Mouse (Mus musculus) hindbrain, postnatal 0 days (tissue): ENCODE results near the gene Cep135. TPM values are rescaled to one million over a fixed set of nuclear protein-coding genes. Genes with fewer than 3 reads are reported as not detected.

Experiments used
- ATAC-seq: fragments of 200-750 bp; cut with Nextera tagmentation; 2 replicates; pipeline ENCODE4 v1.8.0; 2017; ENCODE audit warnings: mild to moderate bottlenecking, moderate TSS enrichment, moderate library complexity
- DNase-seq: peaks from one replicate; pipeline ENCODE4 v3.0.0-alpha.2; 2015; ENCODE audit warnings: low spot score
- H3K27ac ChIP-seq: fragments of 300-500 bp; sonication (generic); 2 replicates; pipeline ENCODE4 v1.5.1; 2014; ENCODE audit warnings: mild to moderate bottlenecking
- H3K27me3 ChIP-seq: fragments of 300-500 bp; sonication (generic); 2 replicates; pipeline ENCODE4 v1.6.1; 2014; ENCODE audit warnings: low read length, mixed read lengths; ENCODE audit not compliant: insufficient read depth
- H3K36me3 ChIP-seq: fragments of 300-500 bp; sonication (generic); 2 replicates; pipeline ENCODE4 v1.6.1; 2014; ENCODE audit warnings: low read length, mixed read lengths; ENCODE audit not compliant: insufficient read depth
- H3K4me1 ChIP-seq: fragments of 300-500 bp; sonication (generic); 2 replicates; pipeline ENCODE4 v1.6.1; 2014; ENCODE audit warnings: antibody characterized with exemption, low read length, mixed read lengths; ENCODE audit not compliant: insufficient read depth
- H3K4me2 ChIP-seq: fragments of 300-500 bp; sonication (generic); 2 replicates; pipeline ENCODE4 v1.6.1; 2014; ENCODE audit warnings: low read depth, mild to moderate bottlenecking, low read length, moderate library complexity, mixed read lengths
- H3K4me3 ChIP-seq: fragments of 300-500 bp; sonication (generic); 2 replicates; pipeline ENCODE4 v1.5.1; 2014; ENCODE audit warnings: low read length
- H3K9ac ChIP-seq: fragments of 300-500 bp; sonication (generic); replicated peaks from 2 replicates; pipeline ENCODE4 v1.6.1; 2014; ENCODE audit warnings: mild to moderate bottlenecking, low read length, moderate library complexity, mixed read lengths
- H3K9me3 ChIP-seq: fragments of 300-500 bp; sonication (generic); 2 replicates; pipeline ENCODE4 v1.6.1; 2016; ENCODE audit warnings: low read length, mixed read lengths
- CTCF ChIP-seq: IDR thresholded peaks from 2 replicates; pipeline ENCODE4 v1.5.1; 2016; ENCODE audit warnings: antibody characterized with exemption, control low read depth, low read depth
- WGBS: fragments of 180-500 bp; shearing (Covaris S2); extraction: QIAGEN DNeasy Blood & Tissue Kit; methylation state at CpG from one replicate; pipeline ENCODE4 v1.1.7; 2014; 5-methylcytosine and 5-hydroxymethylcytosine counted together
- polyA plus RNA-seq: library from polyadenylated mRNA; unstranded; fragments of >200 nt; fragmentation: Nextera tagmentation; extraction: Ambion mirVana; gene quantifications from 2 replicates; pipeline ENCODE4 v1.2.1, GENCODE M21; 2015
- total RNA-seq: library from RNA; depleted of rRNA; stranded (reverse); fragments of >200 nt; gene quantifications from 2 replicates; pipeline ENCODE4 v1.2.3, GENCODE M21; 2014

Cep135 gene
- total and polyA plus RNA-seq, 2 experiments from 2014 or later = 2.6 to 4.0 TPM

GRCm38 (mm10) chr5:76642076-76642475 is 53.6 kb downstream of the Cep135 start:
- no peaks in the 10 kb centered on the region for H3K27me3 ChIP-seq
- 84% methylated on average over 4 of the region's 4 CpGs for WGBS
- no peak for TF ChIP-seq CTCF
- peaks cover 32% of the 10 kb centered on the region for H3K36me3 ChIP-seq
- H3K9ac ChIP-seq = no peak overlapping the region
- no peak overlapping the region for H3K27ac ChIP-seq
- H3K4me1 ChIP-seq = no peaks in the 10 kb centered on the region
- ATAC-seq = no peak
- H3K4me3 ChIP-seq = no peak overlapping the region
- no peak for DNase-seq
- no peak overlapping the region for H3K4me2 ChIP-seq
- H3K9me3 ChIP-seq = no peaks in the 10 kb centered on the region

GRCm38 (mm10) chr5:76644234-76644633 is 55.7 kb downstream of the Cep135 start:
- Histone ChIP-seq H3K9ac (no peak overlapping the region), H3K4me3 (no peak overlapping the region), H3K9me3 (no peaks in the 10 kb centered on the region), H3K27ac (no peak overlapping the region), H3K36me3 (peaks cover 25% of the 10 kb centered on the region), H3K4me2 (no peak overlapping the region), H3K4me1 (no peaks in the 10 kb centered on the region), H3K27me3 (no peaks in the 10 kb centered on the region)
- DNase-seq (no peak), ATAC-seq (no peak)
- TF ChIP-seq CTCF = no peak
- WGBS = 93% methylated on average over 7 of the region's 7 CpGs

- ATAC-seq (no peak), DNase-seq (no peak)
- H3K9ac ChIP-seq = no peak overlapping the region
- H3K4me1 ChIP-seq = no peaks in the 10 kb centered on the region
- H3K9me3 ChIP-seq = no peaks in the 10 kb centered on the region
- H3K27ac ChIP-seq = no peak overlapping the region
- WGBS = 91% methylated on average over 10 of the region's 10 CpGs
- H3K36me3 ChIP-seq = peaks cover 18% of the 10 kb centered on the region; the same call in 1 of the 2 replicates
- no peak overlapping the region for H3K4me3 ChIP-seq
- H3K4me2 ChIP-seq = no peak overlapping the region
- H3K27me3 ChIP-seq = no peaks in the 10 kb centered on the region
- no peak for TF ChIP-seq CTCF
These were observed 56.8 kb downstream of the Cep135 start for GRCm38 (mm10) chr5:76645091-76645868.

DNA sequence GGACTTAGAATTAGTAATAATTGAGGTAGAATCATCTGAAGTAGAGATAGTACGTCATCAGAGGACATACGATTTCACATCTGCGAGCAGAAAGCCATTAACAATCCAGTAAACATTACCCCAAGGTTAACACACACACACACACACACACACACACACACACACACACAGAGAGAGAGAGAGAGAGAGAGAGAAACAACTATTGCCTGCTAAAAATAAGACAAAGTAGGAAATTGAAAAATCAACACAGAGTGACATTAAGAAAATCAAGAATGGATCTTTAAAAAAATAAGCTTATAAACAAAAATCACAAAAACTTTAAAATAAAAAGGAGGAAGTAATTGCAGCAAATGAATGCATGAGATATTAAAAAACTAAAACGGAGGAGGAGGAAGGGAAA is 61.4 kb downstream of the Cep135 start:
- no peaks in the 10 kb centered on the region for H3K27me3 ChIP-seq
- ATAC-seq (no peak), DNase-seq (no peak)
- H3K9ac ChIP-seq = no peak overlapping the region
- WGBS = 77% methylated on average over 4 of the region's 4 CpGs
- H3K4me1 ChIP-seq = no peaks in the 10 kb centered on the region
- TF ChIP-seq CTCF = no peak
- no peak overlapping the region for H3K4me2 ChIP-seq
- no peaks in the 10 kb centered on the region for H3K36me3 ChIP-seq
- no peak overlapping the region for H3K4me3 ChIP-seq
- H3K27ac ChIP-seq = no peak overlapping the region
- no peaks in the 10 kb centered on the region for H3K9me3 ChIP-seq

- no peaks in the 10 kb centered on the region for H3K36me3 ChIP-seq
- 66% methylated on average over 5 of the region's 5 CpGs for WGBS
- no peak overlapping the region for H3K4me3 ChIP-seq
- no peak overlapping the region for H3K9ac ChIP-seq
- peak; percentile 73 for ATAC-seq
- H3K9me3 ChIP-seq = no peaks in the 10 kb centered on the region
- H3K4me2 ChIP-seq = no peak overlapping the region
- H3K4me1 ChIP-seq = no peaks in the 10 kb centered on the region
- H3K27me3 ChIP-seq = no peaks in the 10 kb centered on the region
- H3K27ac ChIP-seq = peak overlapping the region; percentile 15; the same call in 1 of the 2 replicates
- peak; percentile 32 for DNase-seq
- no peak for TF ChIP-seq CTCF
These were observed 62.7 kb downstream of the Cep135 start for GRCm38 (mm10) chr5:76651151-76651725.

- peak within 1 kb of the TSS; percentile 74 for H3K4me2 ChIP-seq
- no peak for ATAC-seq
- DNase-seq = no peak
- peak within 1 kb of the TSS; percentile 93 for H3K4me3 ChIP-seq
- TF ChIP-seq CTCF = no peak
- no peaks in the 10 kb centered on the region for H3K36me3 ChIP-seq
- H3K4me1 ChIP-seq = 0 out of 2 replicates have a peak, but pooled peaks cover 4% of the 10 kb centered on the region
- peak within 1 kb of the TSS; percentile 97 for H3K9ac ChIP-seq
- H3K27me3 ChIP-seq = no peaks in the 10 kb centered on the region
- WGBS = 78% methylated on average over 2 of the region's 2 CpGs
- no peaks in the 10 kb centered on the region for H3K9me3 ChIP-seq
- peak within 1 kb of the TSS; percentile 94 for H3K27ac ChIP-seq
These were observed 67.7 kb downstream of the Cep135 start, which contains the start of gene C530008M17Rik for GRCm38 (mm10) chr5:76656212-76656611. Gene C530008M17Rik (plus strand): TSS chr5:76656512.
